Mouse (Mus musculus) B cell, adult 2 months (primary cell): ENCODE data around the gene Dglucy.

Experiments used
- DNase-seq, 2 experiments: peaks; one replicate each; pipeline ENCODE4 v3.0.0; 2022

Gene Dglucy

GRCm38 (mm10) chr12:100937441-100938360 lies 158.8 kb downstream of the Dglucy start:
- no peak for DNase-seq

GRCm38 (mm10) chr12:100941361-100941760 lies 162.5 kb downstream of the Dglucy start:
- no peak for DNase-seq

GRCm38 (mm10) chr12:100943146-100943545 lies 164.3 kb downstream of the Dglucy start:
- no peak for DNase-seq

GRCm38 (mm10) chr12:100944921-100945336 lies 166.1 kb downstream of the Dglucy start:
- DNase-seq: no peak

- no peak for DNase-seq
Measured at GRCm38 (mm10) chr12:100945501-100945900, 166.6 kb downstream of the Dglucy start.

- no peak for DNase-seq
Measured at GRCm38 (mm10) chr12:100945948-100946347, 167.1 kb downstream of the Dglucy start.
